Mouse (Mus musculus): Measurements from ENCODE around the gene D11Wsu47e. TPM values are rescaled to one million over a fixed set of nuclear protein-coding genes. Genes with fewer than 3 reads are reported as not detected.

D11Wsu47e gene
- total RNA-seq, 2 experiments from 2014 or later = 8.1 to 11.7 TPM

DNA sequence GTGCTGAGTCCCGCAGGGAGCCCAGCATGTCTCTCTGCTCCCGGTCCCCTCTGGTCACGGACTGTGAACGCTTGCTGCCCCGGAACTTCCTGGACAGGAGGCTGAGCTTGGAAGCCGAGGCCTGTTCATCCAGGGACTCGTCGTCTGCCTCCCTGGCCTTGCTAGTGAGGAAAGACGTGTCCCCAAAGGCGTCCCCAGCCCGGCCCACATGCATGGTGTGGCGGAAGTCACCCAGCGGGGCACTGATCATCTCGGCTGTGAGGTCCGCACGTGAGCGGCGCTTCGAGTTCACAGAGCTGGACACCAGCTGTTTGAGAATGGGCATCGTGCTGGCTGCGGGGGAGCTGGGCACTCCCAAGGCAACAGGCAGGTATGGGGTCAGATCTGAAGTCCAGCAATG lies 45.0 kb downstream of the D11Wsu47e start:
- no peak for ATAC-seq (replicated peaks; ENCODE audit: low FRiP score, poor library complexity, severe bottlenecking)

- no peak for ATAC-seq (replicated peaks; ENCODE audit: low FRiP score, poor library complexity, severe bottlenecking)
Measured at GRCm38 (mm10) chr11:113729917-113730316, 45.7 kb downstream of the D11Wsu47e start.

GRCm38 (mm10) chr11:113730879-113731278 lies 46.7 kb downstream of the D11Wsu47e start:
- ATAC-seq (replicated peaks; ENCODE audit: low FRiP score, poor library complexity, severe bottlenecking) = no peak

DNA sequence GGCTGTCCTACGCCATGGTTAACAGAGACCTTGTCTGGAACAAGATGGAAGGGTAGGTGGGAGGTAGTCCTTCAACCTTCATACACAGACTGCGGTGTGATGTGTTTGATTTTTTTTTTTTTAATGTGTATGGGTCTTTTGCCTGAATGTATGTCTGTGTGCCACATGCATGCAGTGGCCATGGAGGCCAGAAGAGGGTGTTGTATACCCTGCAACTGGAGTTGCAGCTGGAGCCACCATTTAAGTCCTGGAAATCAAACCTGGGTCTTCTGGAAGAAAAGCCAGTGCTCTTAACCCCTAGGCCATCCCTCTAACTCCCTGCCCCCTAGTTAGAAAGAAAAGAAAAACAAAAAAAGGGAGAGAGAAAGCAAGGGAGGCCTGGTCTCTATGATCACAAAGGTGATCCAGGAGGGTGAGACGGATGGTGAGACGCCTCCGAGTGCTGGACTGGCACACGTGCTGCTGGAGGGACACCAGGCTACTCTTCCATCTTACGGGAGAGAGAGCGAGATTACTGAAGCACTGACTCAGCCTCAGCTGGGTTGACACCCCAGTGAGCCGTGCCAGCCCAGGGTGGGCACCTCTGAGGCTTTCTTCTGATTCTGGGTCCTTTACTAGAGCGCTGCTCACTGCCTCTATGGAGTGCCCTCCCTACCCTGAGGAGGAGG lies 47.9 kb downstream of the D11Wsu47e start:
- no peak for ATAC-seq (replicated peaks; ENCODE audit: low FRiP score, poor library complexity, severe bottlenecking)

- no peak for ATAC-seq (replicated peaks; ENCODE audit: low FRiP score, poor library complexity, severe bottlenecking)
Measured at GRCm38 (mm10) chr11:113733631-113734364, 49.6 kb downstream of the D11Wsu47e start.

- no peak for ATAC-seq (replicated peaks; ENCODE audit: low FRiP score, poor library complexity, severe bottlenecking)
Measured at GRCm38 (mm10) chr11:113735151-113735550, 50.9 kb downstream of the D11Wsu47e start.

- ATAC-seq (replicated peaks; ENCODE audit: low FRiP score, poor library complexity, severe bottlenecking) = no peak; the same call in 1 of the 2 replicates
Measured at GRCm38 (mm10) chr11:113736848-113737552, 52.8 kb downstream of the D11Wsu47e start.

DNA sequence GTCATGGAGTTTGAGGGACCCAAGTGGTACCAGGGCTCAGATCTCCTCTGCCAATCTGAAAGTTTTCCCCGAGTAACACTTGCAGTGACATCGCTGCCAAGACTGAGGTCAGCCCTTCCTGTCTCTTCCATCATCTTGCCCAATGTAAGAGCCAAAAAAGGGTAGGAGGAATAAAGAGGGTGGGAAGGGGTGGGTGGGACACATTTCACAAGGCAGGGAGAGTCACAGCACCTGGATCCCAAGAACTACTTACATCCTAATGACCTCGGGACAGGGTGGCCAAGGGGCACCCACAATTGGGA lies 53.3 kb downstream of the D11Wsu47e start:
- ATAC-seq (replicated peaks; ENCODE audit: low FRiP score, poor library complexity, severe bottlenecking) = no peak

DNA sequence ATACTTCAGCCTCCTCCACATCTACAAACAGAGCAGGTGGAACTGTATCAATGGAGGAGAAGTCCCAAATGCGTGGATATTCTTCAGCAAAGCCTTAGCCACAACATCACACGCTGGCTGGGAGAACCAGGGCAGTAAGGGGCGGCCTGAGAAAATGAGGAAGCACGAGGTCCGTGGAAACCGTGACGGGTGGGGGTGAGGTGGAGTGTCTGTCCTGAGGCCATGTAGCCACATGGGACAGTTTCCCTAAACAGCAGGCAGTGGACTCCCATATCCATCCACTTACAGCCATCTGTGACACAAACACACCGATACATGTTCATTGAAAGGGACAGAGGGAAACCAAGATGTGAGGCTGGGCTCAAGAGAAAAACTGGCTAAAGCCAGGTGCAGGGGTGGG lies 53.7 kb downstream of the D11Wsu47e start:
- no peak for ATAC-seq (replicated peaks; ENCODE audit: low FRiP score, poor library complexity, severe bottlenecking)

GRCm38 (mm10) chr11:113739213-113739612 lies 55.0 kb downstream of the D11Wsu47e start:
- no peak for ATAC-seq (replicated peaks; ENCODE audit: low FRiP score, poor library complexity, severe bottlenecking)

DNA sequence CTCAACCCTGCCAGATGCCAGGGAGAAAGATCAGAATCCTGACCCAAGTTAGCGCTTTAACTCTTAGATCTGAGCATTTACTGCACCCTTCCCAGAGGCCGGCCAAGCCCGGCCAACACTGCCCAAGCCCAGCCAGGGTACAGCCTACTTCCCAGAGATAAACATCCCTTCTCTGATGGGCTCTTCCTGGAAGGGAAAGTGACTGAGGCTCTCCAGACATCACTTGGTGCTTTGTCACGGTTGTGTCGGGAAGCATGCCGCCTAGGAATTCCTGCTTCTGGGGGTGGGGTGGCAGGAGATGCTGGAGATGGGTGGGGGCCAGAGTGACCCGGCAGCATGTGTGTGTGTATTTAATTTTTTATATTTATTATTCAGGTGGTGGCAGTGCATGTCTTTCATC lies 55.9 kb downstream of the D11Wsu47e start:
- no peak for ATAC-seq (replicated peaks; ENCODE audit: low FRiP score, poor library complexity, severe bottlenecking)

DNA sequence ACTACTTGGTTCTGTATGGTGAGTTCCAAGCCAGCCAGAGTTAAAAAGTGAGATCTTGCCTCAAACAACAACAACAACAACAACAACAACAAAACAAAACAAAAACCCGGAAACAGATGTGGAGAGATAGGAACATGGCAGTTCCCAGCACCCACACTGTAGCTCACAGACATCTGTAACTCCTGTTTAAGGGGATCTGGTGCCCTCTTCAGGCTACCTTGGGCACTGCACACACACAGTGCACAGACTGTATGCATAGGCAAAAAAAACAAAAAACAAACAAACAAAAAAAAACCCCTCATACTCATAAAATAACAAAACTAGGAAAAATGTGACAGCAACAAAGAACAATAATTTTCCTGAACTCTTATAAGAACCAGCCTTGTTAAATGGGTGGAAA lies 58.8 kb downstream of the D11Wsu47e start:
- ATAC-seq (replicated peaks; ENCODE audit: low FRiP score, poor library complexity, severe bottlenecking) = no peak

Other genes with a start within 250 kb of the D11Wsu47e start
- gene Sstr2, start 65.1 kb upstream of the D11Wsu47e start, total RNA-seq (2015; ENCODE audit: low replicate concordance) = 0.63 TPM in 1 of 2 replicates, not detected in the other
- gene Sstr2, start 65.1 kb upstream of the D11Wsu47e start, total RNA-seq (2017; ENCODE audit: low replicate concordance) = 0.56 TPM in 1 of 2 replicates, not detected in the other
- 14.2 and 18.3 TPM in 2 replicates for gene Cog1, start 35.2 kb upstream of the D11Wsu47e start, total RNA-seq (2015; ENCODE audit: low replicate concordance)
- gene Cog1, start 35.2 kb upstream of the D11Wsu47e start, total RNA-seq (2017; ENCODE audit: low replicate concordance) = 11.7 and 12.7 TPM in 2 replicates
- gene Slc39a11, start 34.3 kb upstream of the D11Wsu47e start, total RNA-seq (2015; ENCODE audit: low replicate concordance) = 6.3 and 13.6 TPM in 2 replicates
- gene Slc39a11, start 34.3 kb upstream of the D11Wsu47e start, total RNA-seq (2017; ENCODE audit: low replicate concordance) = 5.7 and 7.5 TPM in 2 replicates
- 20.0 and 21.7 TPM in 2 replicates for gene Fam104a, start 257 bp upstream of the D11Wsu47e start, total RNA-seq (2015; ENCODE audit: low replicate concordance)
- 23.3 and 37.5 TPM in 2 replicates for gene Fam104a, start 257 bp upstream of the D11Wsu47e start, total RNA-seq (2017; ENCODE audit: low replicate concordance)
- gene Cpsf4l, start 25.6 kb downstream of the D11Wsu47e start, total RNA-seq (2015; ENCODE audit: low replicate concordance) = not detected in 2 replicates
- not detected in 2 replicates for gene Cpsf4l, start 25.6 kb downstream of the D11Wsu47e start, total RNA-seq (2017; ENCODE audit: low replicate concordance)
- 4.4 and 5.0 TPM in 2 replicates for gene Cdc42ep4, start 67.5 kb downstream of the D11Wsu47e start, total RNA-seq (2015; ENCODE audit: low replicate concordance)
- gene Cdc42ep4, start 67.5 kb downstream of the D11Wsu47e start, total RNA-seq (2017; ENCODE audit: low replicate concordance) = 6.7 and 9.9 TPM in 2 replicates

All from erythroblast, adult 5-6 weeks (primary cell).